Mouse (Mus musculus) testis, adult 2 months (tissue): ENCODE results near the gene Trpc4ap. TPM values are rescaled to one million over a fixed set of nuclear protein-coding genes. Genes with fewer than 3 reads are reported as not detected.

Source experiments
- H3K27ac ChIP-seq: fragments of 200-500 bp; 2 replicates; pipeline ENCODE4 v1.5.1; 2012; ENCODE audit warnings: low read depth, low read length; ENCODE audit not compliant: control insufficient read depth, insufficient read depth
- H3K27me3 ChIP-seq: fragments of 200-500 bp; 2 replicates; pipeline ENCODE4 v1.6.1; 2012; ENCODE audit warnings: mild to moderate bottlenecking, low read length, moderate library complexity; ENCODE audit not compliant: control insufficient read depth, insufficient read depth
- H3K36me3 ChIP-seq: fragments of 200-500 bp; 2 replicates; pipeline ENCODE4 v1.6.1; 2012; ENCODE audit warnings: mild to moderate bottlenecking, low read length; ENCODE audit not compliant: control insufficient read depth, insufficient read depth
- H3K4me1 ChIP-seq: fragments of 200-500 bp; 2 replicates; pipeline ENCODE4 v1.6.1; 2012; ENCODE audit warnings: low read length; ENCODE audit not compliant: control insufficient read depth, insufficient read depth
- H3K4me3 ChIP-seq: fragments of 200-500 bp; 2 replicates; pipeline ENCODE4 v1.5.1; 2012; ENCODE audit warnings: low read depth, mild to moderate bottlenecking, low read length, moderate library complexity, mixed read lengths; ENCODE audit not compliant: control insufficient read depth
- CTCF ChIP-seq: fragments of 200-500 bp; IDR thresholded peaks from 2 replicates; pipeline ENCODE4 v1.5.1; 2012; ENCODE audit warnings: low read depth, mild to moderate bottlenecking, inconsistent platforms, low read length, moderate library complexity; ENCODE audit not compliant: control insufficient read depth, insufficient read depth, insufficient replicate concordance
- POLR2A ChIP-seq: fragments of 200-500 bp; IDR thresholded peaks from 2 replicates; pipeline ENCODE4 v1.6.1; 2012; ENCODE audit warnings: low read depth, mild to moderate bottlenecking, inconsistent platforms, low read length, moderate library complexity; ENCODE audit not compliant: control insufficient read depth
- polyA plus RNA-seq: library from polyadenylated mRNA; depleted of rRNA; stranded (reverse); fragments of >200 nt; gene quantifications from 2 replicates; pipeline ENCODE4 v1.2.3, GENCODE M21; 2012

Gene Trpc4ap
- polyA plus RNA-seq, 1 experiment = 82.2 TPM

DNA sequence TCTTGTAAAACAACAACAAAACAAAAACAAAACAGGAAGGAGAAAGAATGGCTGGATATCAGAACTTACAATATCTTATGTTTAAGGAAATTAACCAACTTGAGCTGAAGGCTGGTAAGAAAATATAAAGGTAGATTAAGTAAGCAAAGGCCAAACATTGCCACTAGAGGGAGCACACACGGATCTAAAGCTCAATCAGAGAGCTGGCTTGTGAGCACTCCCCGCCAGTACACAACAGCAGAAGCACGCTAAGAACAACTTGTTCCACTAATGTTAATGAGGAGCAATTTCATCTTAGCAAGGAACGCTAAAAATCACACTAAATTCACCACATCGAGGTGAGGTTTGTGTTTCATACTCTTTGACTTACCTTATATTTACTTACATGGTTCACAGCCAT lies 29.1 kb downstream of the Trpc4ap start:
- H3K4me1 ChIP-seq = no peaks in the 10 kb centered on the region
- H3K27ac ChIP-seq = no peak overlapping the region
- H3K27me3 ChIP-seq = no peaks in the 10 kb centered on the region
- H3K36me3 ChIP-seq = peaks cover 3% of the 10 kb centered on the region
- TF ChIP-seq CTCF = no peak; the same call in 1 of the 2 replicates
- TF ChIP-seq POLR2A = no peak
- H3K4me3 ChIP-seq = no peak overlapping the region

DNA sequence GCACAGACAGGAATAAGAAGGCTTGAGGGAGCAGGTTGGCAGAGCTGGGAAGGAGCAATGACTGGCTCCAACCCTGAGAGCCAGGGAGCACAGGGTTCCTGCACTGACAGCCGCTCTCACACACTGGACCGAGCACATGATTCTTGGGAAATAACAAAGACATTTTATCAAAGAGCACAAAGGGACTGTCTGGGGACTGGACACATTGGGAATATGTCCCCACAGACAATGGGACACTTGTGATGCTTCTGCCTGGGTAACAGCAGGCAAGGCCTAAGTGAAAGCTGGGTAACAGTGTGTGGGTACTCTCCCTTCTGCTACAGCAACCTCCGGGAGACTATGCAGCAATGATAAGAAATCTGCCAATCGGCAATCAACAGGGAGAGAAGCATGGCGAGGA lies 29.8 kb downstream of the Trpc4ap start:
- H3K4me1 ChIP-seq = no peaks in the 10 kb centered on the region
- H3K27me3 ChIP-seq = no peaks in the 10 kb centered on the region
- H3K36me3 ChIP-seq = peaks cover 3% of the 10 kb centered on the region
- H3K27ac ChIP-seq = no peak overlapping the region
- TF ChIP-seq POLR2A (no peak), CTCF (no peak)
- no peak overlapping the region for H3K4me3 ChIP-seq

DNA sequence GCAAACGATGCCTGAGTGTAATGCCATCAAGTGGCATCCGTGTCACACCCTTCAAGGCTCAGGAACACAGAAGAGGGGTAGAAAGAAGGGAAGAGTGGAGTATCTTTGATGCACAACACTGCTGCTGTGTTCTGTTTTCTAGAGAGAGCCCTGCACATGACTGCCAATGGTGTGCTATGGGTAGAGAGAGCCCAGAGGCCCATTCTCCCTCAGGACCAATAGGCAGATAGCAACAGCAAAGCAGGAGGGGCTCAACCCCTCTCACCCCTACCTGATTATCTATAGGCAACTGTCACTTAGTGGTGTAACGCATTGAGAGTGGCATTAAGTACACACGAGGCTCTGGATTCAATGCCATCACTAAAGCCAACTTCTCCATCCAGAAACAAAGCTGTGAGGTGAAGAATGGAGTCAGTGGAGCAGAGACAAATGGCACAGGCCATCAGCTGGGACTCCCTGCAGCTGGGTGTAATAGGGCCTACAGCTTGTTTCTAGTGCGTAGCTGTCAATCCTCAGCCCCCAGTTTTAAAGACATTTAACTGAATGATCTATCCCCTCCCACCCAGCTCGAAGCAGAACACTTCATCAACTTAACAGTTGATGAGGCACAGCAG lies 36.3 kb downstream of the Trpc4ap start:
- peaks cover 9% of the 10 kb centered on the region for H3K36me3 ChIP-seq
- no peaks in the 10 kb centered on the region for H3K27me3 ChIP-seq
- TF ChIP-seq CTCF (no peak), POLR2A (no peak)

DNA sequence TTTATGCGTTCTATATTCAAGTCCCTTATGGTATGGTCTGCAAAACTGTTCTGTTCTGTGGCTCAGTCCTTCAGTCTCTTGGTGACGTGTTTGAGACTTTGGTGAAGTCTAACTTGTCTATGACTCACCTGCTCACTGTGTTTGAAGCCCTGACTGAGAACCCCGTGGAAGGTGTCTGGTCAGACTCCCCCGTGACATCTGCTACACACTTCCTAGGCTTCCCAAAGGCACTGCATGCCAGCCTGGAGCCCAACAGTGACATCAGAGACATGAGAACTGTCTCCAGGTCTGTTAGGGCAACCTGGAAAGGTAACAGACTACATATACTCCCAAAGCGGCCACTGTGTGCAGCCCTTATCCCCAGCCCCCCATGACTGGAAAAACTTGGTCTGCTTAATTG lies 39.6 kb downstream of the Trpc4ap start:
- Histone ChIP-seq H3K4me3 (no peak overlapping the region), H3K4me1 (no peaks in the 10 kb centered on the region), H3K27me3 (no peaks in the 10 kb centered on the region), H3K36me3 (peaks cover 9% of the 10 kb centered on the region), H3K27ac (no peak overlapping the region)
- TF ChIP-seq CTCF (no peak), POLR2A (no peak)

More for the DNA sequence above, 36.3 kb downstream of the Trpc4ap start:
- Histone ChIP-seq H3K4me1 (no peaks in the 10 kb centered on the region), H3K27ac (no peak overlapping the region), H3K4me3 (no peak overlapping the region)

DNA sequence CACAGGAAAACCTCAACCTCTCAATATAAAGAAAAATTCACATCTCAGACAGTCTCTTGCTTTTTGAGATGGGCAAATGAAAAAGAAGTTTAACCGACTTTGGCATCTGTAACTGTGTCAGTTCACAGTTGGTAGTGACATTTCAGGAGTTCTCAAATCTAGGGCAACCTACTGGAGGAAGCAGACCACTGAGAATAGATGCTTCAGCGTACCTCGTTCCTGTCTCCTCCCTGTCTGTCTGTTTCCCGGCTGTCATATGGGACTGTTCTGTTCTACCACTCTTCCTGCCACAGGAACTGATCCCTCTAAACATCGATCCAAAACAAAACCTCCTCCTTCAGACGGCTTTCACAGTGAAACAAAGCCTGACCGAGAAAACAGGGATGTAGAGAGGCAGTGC lies 46.4 kb downstream of the Trpc4ap start:
- Histone ChIP-seq H3K4me3 (no peak overlapping the region), H3K36me3 (peaks cover 4% of the 10 kb centered on the region), H3K4me1 (no peaks in the 10 kb centered on the region), H3K27me3 (no peaks in the 10 kb centered on the region), H3K27ac (no peak overlapping the region)
- TF ChIP-seq POLR2A (no peak), CTCF (no peak)

DNA sequence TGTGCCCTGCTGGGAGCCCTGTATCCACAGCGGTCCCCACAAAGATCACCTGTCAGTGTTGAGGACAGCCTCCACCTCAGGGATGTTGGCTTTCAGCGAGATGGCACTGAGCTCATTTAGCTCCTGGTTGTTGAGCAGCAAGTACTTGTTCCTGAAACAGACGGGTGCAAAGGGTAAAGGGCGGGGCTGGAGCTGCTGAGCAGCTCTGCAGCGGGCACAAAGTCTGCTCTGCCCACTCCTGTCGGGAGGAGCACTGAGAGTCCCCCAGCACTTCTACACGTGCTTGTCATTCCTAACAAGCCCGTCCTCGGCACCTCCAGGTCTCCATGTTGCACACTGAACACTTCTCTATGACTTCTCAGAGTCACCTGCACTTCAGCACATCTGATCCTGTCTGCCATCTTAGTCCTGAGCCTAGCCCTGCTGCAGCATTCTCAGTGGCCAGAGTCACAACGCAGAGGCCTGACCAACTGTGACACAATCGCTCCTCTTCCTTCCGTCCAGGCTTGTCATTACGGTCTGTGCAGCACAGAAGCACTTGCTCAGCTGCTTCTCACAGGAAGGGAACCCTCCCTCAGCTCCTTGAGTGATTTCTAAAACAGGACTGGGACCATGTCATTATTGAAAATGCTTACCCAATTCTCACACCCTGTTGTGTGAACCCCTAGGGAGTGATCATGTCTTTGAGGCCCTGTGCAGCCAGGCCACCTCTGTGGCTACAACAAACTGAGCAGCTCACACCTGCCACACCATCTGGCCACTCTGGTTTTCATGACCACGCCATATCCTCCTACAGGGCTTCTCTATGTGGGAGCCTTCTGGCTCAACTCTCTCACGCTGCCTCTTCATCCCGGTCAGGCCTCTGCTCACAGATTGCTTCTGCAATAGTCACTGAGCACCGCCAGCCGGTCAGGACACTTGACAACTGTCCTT lies 50.4 kb downstream of the Trpc4ap start:
- no peak overlapping the region for H3K27ac ChIP-seq
- H3K36me3 ChIP-seq = peaks cover 4% of the 10 kb centered on the region
- H3K4me1 ChIP-seq = no peaks in the 10 kb centered on the region
- H3K4me3 ChIP-seq = no peak overlapping the region
- H3K27me3 ChIP-seq = no peaks in the 10 kb centered on the region
- TF ChIP-seq CTCF (no peak), POLR2A (no peak)

DNA sequence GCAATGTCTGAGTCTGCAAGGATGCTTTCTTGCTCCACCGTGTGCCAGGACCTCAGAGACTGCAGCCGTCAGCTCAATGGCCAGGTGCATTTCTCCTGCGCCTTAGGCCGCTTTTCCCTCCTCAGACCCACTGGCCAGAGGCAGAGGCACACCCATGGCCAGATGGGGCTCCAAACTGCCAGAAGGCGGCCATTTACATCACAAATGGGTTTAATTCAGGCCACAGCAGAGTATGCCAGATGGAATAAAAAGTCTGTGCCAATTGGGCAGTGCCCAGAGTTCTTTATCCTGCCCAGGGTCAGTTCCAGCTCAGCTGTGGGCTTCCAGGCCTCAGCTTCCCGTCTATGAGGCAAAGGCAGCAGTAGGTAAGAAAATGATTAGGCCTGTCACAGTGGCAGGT lies 51.5 kb downstream of the Trpc4ap start:
- Histone ChIP-seq H3K27ac (no peak overlapping the region), H3K27me3 (no peaks in the 10 kb centered on the region), H3K36me3 (peaks cover 4% of the 10 kb centered on the region), H3K4me3 (no peak overlapping the region), H3K4me1 (no peaks in the 10 kb centered on the region)
- no peak for TF ChIP-seq CTCF
- no peak for TF ChIP-seq POLR2A
